Mouse (Mus musculus) kidney, postnatal 36 days (tissue): ENCODE measurements around the gene Cacna1d.

Experiments
- DNase-seq, 2 experiments: peaks; one replicate each; pipeline ENCODE4 v3.0.0; 2021 to 2022; ENCODE audit warnings: mixed read lengths in 2 of 2

Gene Cacna1d

DNA sequence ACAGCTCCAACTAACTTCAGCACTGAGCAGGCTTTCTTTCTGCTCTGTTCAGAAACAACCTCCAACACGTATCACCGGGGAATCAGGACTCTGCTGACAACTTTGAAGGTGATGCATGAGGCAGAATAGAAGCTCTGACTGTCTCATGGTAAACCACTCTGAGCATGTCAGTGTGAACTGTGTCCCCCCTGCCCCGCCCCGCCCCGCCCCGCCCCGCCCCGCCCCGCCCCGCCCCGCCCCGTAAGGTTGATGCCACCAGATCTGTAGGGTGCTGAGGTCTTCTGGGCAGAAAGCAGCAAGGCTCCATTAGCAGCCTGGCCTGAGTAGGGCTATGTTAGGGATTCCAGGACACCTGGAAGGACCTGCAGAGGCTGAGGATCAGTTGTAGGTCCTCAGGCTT, 424.5 kb downstream of the Cacna1d start:
- no peak for DNase-seq

DNA sequence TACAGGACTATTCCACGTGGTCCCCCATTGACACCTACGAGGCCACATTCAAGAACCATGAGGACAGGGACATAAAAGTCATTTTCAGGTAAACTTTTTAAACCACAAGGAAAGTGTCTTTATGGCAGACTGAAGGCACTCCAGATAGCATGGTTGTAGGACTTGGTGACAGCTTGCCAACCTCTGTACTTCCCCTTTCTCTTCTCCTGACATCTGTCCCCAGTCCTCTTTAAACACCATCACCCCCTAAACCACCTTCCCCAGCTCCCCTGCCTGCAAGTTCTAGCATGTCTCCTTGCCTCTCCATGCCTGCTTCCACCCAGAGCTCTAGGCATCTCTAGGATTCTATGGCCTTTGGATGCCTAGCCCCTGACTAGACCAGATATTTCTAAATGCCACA, 426.4 kb downstream of the Cacna1d start:
- no peak for DNase-seq

DNA sequence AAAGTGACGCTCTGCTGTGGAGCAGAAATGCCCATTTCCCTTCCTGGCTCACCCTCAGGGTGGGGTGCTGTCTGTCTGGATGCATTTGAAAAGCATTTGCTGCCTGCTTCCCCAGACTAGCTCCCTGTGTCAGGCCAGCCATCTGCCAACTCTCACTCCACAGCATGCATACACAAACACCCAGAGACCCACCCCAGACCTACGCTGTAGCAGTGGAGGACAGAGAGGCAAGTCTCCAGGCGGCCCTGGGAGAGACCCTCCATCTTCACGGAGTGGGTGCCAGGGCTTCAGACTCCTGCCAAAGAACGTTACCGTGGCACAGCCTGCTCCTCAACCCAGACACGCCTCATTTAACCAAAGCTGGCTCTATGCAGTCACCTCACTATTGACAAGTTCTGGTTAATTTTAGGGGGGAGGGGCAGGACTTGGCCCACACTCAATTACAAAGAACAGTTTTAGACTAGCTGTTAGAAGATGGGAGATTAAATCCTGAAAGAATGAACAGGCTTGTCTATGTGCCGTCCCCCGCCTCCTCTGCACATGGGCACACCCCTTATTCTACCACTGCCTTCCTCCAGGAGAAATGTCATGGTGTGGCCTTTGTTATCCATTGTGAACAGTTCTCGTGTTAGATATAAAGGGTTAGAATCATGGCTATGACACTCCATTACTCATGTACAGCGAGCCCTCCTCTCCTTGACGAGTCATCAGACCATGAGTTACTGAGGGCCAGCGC, 435.1 kb downstream of the Cacna1d start:
- peak; percentile 53 to 69 for DNase-seq

DNA sequence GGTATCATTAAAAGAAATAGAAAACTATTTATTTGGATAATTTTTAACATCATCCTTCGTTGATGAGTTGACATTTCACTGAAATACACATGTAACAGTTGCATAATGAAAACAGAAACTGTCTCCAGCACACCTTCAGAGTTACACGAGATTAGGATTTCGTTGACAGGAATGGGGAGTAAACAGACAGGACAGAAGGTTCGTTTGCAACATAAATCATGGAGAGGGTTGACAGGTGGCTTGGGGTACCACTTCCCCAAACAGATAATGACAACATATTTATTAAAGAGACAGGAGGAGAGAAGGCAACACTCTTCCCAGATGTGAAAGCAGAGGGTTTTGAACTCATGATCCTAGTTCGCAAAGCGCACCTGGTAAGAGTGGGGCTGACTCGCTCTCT, 436.3 kb downstream of the Cacna1d start:
- no peak for DNase-seq

DNA sequence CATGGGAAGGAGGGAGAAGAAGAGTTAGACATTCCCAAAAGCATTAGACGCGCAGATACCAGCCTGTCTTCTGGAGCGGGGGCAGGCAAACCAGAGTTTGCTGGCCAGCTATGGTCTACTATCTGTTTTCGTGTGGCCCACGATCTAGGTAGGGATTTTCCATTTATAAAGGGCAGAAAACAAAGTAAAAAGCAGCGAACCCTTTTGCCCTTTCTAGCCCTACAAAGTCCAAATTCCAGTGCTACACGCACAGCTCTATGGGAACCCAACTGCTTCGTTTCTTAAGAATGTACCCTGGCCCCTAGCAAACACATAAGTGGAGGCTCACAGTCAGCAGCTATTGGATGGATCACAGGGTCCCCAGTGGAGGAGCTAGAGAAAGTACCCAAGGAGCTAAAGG, 441.0 kb downstream of the Cacna1d start:
- DNase-seq: peak; percentile 39 to 54

DNA sequence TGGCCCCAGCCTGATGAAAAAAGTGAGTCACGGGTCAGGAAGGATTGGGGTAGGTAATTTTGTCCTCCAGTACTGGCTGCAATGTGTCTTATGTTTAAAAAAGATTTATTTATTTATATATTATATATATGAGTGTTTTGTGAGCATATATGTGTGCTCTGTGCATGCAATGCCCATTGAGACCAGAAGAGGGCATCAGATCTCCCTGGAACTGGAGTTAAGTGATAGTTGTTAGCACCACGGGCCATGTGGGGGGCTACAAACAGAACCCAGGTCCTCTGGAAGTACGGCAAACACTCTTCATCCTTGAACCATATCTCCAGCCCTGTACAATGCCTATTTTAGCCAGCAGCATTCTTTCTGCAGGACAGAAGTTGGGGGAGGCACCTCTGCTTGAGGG, 443.2 kb downstream of the Cacna1d start:
- peak in 1 of 2 experiments; percentile 38 for DNase-seq

DNA sequence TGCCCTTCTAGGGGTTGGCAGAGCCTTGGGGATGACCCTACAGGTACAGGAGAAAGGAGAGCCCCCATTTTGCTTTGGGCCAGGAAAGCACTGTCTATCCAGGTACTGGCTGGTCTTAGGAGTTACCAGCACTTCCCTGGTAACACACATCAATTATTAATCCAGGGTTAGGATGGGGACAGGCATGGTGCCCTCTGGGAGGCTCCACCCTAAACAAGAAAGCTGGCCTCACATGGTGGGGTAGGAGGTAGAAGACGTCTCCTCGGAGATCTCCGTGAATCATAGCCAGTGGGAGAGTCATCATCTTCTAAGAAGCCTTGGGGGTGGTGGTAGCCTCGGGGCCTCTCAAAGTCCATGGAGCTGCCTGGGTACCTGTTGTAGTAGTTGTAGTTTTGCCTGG, 444.3 kb downstream of the Cacna1d start:
- DNase-seq: peak; percentile 59 to 67

DNA sequence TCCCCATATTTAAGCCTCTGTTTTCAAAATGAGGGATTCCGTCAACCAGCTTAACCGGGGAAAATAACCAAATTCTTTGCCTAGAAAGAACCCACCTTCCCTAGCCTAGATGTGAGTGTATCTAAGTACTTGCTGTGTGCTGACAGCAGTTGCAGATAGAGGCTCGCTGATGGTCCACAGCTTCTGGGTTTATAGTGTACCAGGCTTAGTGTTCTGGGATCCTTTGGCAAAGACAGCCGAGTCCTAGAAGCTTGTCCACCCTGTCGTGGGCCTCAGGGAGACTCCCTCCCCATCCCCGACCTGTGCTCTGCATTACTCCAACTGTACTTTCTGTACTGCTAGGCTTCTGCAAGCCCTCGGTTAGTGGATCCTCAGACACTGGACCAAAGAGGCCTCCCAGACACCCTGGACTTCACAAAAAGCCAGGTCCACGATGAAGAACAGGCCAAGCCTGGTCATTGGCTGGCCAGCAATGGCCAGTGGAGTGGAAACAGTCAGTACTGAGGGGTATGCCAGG, 445.5 kb downstream of the Cacna1d start:
- no peak for DNase-seq

DNA sequence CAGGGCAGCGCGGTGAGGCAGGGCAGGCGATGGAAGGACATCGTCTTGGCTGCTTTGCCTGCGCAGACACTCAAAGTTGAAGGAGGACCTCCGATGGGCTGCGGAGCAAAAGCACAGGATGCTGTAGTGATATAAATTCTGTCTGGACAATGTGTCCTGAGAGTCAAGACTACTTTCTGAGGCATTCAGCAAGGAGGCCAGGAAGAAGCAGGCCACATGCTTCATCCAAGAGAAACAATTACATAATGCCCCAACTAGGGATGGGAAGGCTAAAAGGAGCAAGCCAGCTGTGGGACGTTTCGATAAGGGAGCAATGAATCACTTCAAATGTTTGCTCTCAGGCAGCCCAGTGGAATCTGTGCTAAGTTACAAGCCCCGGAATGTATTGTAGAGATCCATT, 446.0 kb downstream of the Cacna1d start:
- no peak for DNase-seq

DNA sequence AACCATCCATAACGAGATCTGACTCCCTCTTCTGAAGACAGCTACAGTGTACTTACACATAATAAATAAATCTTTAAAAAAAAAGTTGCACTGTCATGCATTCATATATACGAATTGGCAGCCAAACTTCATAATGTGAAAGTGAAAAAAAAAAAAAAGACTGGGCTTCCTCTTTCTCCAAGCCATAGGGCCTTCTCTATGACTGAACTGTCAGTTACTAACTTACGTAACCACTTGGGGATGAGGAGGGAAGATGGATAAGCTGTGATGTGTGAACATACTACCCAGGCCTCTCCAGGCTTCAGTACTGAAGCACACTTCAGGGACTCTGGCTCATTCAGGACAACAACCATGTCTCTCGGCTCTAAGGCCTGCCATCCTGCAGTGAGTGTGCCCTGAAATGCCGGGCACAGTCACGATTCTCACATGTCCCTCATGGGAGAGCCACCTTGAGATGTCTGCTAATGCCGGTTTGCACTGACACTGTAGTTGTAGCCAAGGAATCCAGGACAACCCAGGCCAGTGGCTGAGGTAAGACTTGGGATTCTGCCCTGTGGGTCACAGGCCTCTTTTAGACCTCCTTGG, 447.8 kb downstream of the Cacna1d start:
- no peak for DNase-seq

DNA sequence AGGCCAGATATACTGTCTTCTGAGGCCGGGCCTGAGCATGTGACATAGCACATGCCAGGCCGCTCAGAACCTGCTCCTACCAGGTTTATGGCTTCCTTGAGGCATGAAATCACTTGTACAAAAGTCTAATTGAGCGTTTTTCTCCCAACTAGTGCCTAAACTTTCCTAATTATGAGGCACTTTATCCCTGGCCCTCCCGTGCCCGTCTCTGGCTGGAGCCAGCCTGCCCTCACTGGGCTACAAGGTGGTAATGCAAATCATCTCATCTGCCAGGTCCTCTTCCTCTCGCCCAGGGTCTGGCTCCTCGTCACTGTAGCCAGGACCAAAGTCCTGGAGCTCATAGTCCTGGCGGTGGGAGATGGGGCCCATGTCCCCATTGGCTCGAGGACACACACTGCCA, 449.4 kb downstream of the Cacna1d start:
- peak in 1 of 2 experiments; percentile 44 for DNase-seq

DNA sequence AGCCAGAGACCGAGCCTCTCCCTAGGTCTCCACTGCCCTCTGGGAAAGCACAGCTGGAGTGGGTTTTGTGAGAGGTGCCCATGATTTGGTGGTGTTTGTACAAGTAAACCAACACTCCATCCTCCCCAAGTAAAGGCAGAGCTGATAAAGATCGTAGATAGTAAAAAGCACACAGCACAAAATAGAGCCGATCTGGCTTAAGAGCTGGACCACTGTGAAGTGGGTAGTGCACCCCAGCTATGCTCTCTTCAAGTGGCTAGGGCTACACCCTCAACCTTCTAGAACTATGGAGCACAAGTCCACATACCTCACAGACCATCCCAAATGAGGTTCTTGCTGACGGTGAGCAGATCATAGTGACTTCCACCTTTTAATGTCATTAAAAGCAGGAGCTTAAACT, 451.8 kb downstream of the Cacna1d start:
- DNase-seq: no peak

DNA sequence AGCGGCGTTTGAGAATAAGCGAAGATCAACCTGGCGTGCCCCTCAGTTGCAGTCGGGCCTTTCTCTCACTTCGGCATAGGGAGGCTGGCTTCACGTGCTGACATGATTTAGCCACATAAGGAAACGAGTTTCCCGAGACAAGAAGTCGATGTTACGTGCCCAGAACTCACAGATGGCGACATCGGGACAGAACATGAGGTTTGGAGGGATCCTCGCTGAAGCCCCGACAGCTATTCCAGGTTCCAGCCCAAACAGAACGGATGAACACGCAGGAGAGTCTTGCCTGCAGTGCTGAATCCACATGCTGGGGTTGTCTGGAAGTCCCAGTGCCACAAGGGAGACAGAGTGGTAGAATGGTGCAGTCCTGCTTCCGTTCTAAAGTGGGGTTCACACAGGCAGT, 452.8 kb downstream of the Cacna1d start:
- DNase-seq: no peak

DNA sequence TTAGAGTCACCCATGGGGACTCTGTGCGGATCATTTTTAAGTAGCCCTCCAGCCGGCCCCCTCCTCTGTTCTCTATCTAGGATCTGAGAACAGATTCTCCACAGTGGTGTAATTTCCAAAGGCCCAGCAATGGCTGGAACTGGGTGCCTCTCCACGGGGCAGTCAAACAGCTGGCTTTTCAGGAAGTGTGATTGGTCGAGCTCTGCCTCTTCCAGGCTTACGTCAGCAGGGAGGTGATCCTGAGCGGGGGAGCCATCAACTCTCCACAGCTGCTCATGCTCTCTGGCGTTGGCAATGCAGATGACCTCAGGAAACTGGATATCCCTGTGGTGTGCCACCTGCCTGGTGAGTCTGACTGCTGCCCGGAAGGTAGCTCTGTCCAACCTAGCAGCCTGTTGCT, 457.9 kb downstream of the Cacna1d start:
- DNase-seq: peak in 1 of 2 experiments; percentile 6

DNA sequence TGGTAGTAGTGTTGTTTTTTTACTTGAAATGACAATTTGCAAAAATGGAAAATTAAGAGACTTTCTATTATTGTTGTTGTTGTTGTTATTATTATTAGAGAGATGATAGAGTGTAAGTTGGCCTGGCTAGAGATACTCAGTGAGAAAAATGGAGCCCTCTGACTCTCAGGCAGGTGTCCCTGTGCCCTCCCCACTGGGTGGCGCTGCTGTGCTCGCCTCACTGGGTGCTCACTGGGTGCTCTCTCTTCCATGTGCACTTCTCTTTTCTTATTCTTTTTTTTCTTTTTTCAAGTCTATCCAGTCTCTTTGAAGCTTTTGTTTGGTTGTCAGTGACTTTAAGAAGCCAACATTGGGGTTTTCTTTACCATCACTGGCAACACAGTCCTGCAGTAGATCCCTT, 463.9 kb downstream of the Cacna1d start:
- DNase-seq: peak in 1 of 2 experiments; percentile 80

DNA sequence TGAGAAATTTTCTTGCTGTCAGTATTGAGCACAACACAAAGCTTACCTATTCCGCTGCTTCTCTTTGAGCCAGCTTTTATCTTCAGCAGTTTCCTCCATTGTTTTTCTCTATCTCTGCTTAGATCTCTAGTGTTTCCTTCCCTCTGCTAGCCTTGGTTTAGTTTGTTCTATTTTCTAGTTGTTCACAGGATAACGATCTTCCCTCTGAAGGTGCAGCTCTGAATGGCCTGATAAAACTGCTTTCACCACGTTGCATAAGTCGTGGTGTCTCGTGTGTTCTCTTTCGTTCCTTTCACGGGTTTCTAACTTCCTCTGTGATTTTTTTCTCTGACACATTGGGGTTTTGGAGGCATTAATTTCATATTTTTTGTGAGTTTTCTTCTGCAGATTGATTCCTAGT, 466.9 kb downstream of the Cacna1d start:
- DNase-seq: no peak

DNA sequence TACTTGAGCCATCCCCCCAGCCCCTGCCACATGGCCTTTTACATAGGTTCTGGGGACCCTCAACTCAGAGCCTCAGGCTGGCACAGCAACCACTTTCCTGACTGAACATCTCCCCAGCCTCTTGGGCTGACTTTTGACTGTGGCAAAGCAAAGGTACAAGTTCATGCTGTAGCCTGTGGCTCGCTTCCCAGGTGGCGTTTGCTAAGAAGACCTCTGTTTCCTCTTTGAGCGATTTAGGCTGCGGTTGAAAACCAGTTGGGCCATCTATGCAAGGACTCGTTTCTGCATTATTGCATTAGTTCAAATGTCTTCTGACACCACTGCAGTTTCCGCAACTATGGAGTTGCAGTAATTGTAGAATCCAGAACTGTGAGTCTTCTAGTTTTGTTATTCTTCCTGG, 468.8 kb downstream of the Cacna1d start:
- peak in 1 of 2 experiments; percentile 44 for DNase-seq

DNA sequence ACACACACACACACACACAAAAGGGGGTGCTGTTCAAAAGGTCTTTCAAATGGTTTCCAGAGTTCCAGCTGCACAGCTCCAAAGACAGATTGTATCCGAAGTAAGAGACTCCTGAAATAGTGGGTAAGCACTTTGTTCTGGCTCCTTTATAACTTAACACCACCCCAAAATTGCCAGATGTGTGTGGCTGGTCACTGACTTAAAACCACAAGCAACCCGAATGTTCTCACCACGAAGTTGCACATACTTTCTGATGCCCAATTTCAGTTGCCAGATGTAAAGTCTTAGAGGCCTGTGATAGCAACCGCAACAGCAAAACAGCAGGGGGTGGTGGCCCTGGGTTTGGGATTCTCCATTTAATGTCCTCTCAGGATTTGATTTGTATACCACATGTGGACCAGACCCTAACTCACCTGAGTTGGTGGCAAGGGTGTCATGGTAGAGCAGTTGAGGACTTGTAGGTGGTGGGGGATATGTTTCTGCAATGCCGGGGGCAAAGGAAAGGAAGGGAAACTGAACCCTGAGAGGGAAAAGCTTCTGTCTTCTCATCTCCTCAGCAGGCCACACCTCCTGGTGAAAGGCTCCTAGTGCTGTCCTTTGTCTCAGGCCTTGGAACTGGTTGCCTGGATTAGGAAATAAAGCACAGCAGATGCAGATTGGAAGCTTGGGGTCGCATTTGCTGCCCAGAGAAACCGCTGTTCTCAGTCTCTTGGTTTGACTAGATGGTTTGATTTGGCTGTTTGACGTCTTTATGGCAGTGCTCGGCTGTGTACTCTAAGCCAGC, 471.3 kb downstream of the Cacna1d start:
- no peak for DNase-seq

DNA sequence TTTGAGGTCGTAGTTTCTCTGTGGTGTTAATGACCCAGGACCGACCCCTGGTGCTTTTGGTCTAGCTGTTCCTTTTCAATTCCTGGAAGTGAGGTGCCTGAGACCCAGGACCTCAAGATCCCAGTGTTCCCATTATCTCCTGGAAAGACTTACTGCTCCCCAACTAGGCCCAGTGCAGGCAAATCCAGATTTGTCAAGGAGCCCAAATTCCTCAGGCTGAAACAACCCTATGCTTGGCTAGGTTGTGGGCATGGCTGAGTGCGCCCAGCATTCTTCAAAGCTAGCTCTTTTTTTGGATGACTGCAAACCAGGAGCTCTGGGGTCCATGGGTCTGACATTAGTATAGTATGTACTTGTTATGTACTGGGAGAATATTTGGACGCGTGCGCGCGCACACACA, 471.9 kb downstream of the Cacna1d start:
- DNase-seq: peak; percentile 75 to 85

DNA sequence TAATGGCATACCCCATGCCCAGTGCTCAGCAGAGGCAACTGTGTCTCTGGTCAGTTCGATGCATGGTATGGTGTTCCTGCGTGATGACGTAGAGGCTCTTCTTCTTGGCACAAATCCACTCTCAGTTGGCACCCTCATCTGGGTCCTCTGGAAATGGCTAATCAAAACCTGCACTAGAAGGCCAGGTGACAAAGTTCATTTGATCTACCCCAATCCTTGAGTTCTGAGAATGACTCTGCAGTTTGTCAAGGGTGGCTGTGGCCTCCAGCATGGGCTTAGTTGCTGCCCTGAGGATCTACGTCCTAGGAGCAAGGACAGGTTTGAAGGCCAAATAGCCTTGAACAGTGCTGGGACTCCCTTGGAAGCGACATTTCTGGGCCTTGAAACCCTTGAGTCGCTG, 472.4 kb downstream of the Cacna1d start:
- peak; percentile 54 to 58 for DNase-seq

DNA sequence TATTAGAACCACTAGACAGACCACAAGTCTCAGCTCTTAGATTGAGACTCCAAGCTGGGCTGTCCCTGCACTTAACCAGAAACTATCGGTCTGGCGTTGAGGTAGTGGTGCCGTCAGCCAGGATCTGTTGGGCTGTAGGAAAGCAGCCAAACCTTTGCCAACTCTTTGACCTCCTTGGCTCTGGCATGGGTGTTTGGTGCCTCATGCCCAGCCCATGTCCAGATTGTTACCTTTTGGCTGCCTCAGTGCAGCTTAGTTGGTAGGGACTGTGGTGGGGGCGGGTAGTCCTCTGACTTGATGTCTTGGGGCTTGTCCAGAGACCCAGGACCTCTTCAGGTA, 472.8 kb downstream of the Cacna1d start:
- DNase-seq: peak; percentile 60 to 65

DNA sequence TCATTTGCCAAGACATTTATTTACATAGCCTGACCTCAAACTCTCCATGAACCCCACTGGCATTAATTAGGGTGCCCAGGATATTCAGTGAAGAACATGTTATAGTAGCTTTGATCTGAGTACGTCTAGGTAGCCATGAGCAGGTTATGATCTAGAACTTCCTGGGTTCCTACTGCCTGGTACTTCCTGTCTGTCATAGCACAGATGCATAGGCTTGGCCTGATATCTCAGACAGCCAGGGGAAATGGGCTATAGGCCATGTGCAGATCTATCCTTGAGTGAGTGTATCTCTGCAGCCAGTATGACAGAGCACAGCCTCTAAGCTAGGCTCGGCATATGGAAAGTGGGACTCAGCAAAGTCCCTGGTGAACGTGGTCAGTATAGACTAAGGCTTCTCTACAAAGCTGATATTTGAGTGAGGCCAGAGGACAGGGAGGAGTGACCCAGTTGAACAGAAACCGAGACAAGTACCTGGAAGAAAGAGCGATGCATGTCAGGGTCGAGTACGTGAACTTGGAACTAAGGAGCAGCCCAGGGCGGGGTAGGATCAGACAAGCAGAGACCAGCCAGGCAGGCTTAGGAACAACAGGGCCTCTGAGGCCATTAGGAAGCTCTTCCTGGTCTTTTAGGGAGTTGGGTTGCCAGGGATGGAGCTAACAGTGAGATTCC, 473.3 kb downstream of the Cacna1d start:
- DNase-seq: peak; percentile 71 to 79

DNA sequence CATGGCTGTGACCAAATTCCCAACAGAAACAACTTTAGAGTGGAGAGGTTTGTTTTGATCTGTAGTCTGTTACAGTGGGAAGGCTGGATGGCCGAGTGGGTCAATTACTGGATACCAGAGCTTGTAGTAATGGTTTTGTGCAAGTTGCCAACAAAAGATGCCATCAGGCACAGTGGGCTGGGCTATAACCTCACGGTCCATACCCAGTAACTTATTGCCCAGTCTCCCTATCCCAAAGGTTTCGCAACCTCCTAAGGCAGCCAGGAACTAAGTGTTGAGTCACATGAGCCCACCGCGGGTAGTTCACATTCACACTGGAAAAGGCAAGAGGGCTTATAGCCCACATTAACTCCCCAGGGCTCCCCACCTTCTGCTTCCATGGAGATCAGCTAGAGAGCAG, 474.6 kb downstream of the Cacna1d start:
- peak; percentile 18 to 49 for DNase-seq
